Mouse (Mus musculus) ES-Bruce4 (cell line): Measurements from ENCODE around the gene Tmem262.

Source experiments
- CTCF ChIP-seq: IDR thresholded peaks from one replicate; pipeline ENCODE4 v1.8.1; 2011; ENCODE audit warnings: low read depth, low read length
- EP300 ChIP-seq: IDR thresholded peaks from 2 replicates; pipeline ENCODE4 v1.6.1; 2011; ENCODE audit warnings: low read depth, low read length; ENCODE audit not compliant: insufficient read depth

- TF ChIP-seq EP300, result no peak
- no peak for TF ChIP-seq CTCF
These were observed 37.6 kb downstream of the Tmem262 start for GRCm38 (mm10) chr19:6117346-6117985.
